Mouse (Mus musculus) liver, adult 2 months (tissue): ENCODE measurements around the gene Parpbp.
A peak's percentile ranks its signal among the peaks of the same experiment; 100 is the strongest.

ENCODE experiments used
- CTCF ChIP-seq: fragments of 200-500 bp; IDR thresholded peaks from 2 replicates; pipeline ENCODE4 v1.5.1; 2011; ENCODE audit warnings: low read depth, low read length, control low read depth
- POLR2A ChIP-seq: fragments of 200-500 bp; IDR thresholded peaks from 2 replicates; pipeline ENCODE4 v1.6.1; 2011; ENCODE audit warnings: low read length, control low read depth; ENCODE audit not compliant: insufficient read depth; ENCODE audit errors: extremely low read depth

DNA sequence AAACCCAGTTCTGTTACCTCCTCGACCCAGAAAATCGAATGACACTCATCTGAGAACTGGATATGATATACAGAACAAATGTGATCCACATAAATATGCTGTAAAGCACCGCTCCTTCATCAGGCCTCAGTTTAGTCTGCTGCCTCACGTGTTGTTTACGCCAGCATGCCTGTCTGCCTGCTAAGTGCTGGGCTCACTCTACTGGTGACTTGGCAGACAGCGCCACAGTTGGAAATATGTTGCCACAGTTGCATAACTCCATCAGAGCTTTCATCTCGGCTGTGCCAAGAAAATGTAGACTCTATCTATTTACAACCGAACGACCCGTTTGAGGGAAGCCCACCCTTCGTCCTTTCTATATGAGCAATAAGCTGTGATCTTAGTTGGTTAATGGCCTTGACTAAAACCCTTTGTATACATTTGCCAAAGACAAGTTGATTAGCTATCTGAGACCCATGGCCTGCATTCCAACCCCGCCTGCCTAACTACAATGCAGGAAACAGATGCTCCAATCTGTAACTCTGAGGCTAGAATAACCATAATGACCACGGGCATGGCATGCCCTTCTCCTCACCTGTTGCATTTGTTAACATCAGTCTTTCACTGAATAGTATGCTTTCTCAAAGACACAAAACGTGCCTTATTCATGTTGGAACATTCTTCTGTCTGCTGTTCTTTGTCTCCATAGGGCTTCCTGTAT is 89.6 kb downstream of the Parpbp start:
- TF ChIP-seq CTCF (peak; percentile 54), POLR2A (no peak)
